Mouse (Mus musculus) CH12.LX (cell line): ENCODE measurements at regions not wholly inside any gene's neighbourhood (a gene's known extent, or its start where the extent isn't known, plus 50 kb on each side); places are given as distances from the start of the nearest gene placed in this dataset.

ENCODE experiments used
- DNase-seq: peaks from one replicate; pipeline ENCODE4 v3.0.0-alpha.2; 2013; ENCODE audit errors: extremely low read depth
- H3K27ac ChIP-seq: 2 replicates; pipeline ENCODE4 v1.5.1; 2012; ENCODE audit warnings: low read depth, mild to moderate bottlenecking, control low read depth, moderate library complexity; ENCODE audit not compliant: insufficient read depth
- H3K27me3 ChIP-seq: replicated peaks from 2 replicates; pipeline ENCODE3; 2012; ENCODE audit warnings: inconsistent platforms
- H3K36me3 ChIP-seq, 2 experiments: replicated peaks in 1 of 2; 2 replicates each; pipeline versions ENCODE3 to v1.6.1; 2012; ENCODE audit warnings: inconsistent platforms in 1 of 2, low read length in 1 of 2, mild to moderate bottlenecking in 1 of 2, mixed read lengths in 1 of 2, moderate library complexity in 1 of 2; ENCODE audit not compliant: control insufficient read depth in 1 of 2, insufficient read depth in 1 of 2
- H3K4me1 ChIP-seq, 2 experiments: 2 replicates each; pipeline ENCODE4 v1.6.1; 2012; ENCODE audit warnings: inconsistent platforms in 1 of 2, moderate library complexity in 1 of 2; ENCODE audit not compliant: insufficient read depth in 2 of 2, control insufficient read depth in 1 of 2
- H3K4me2 ChIP-seq: 2 replicates; pipeline ENCODE4 v1.6.1; 2012; ENCODE audit warnings: low read depth, mild to moderate bottlenecking, control low read depth; ENCODE audit not compliant: poor library complexity, insufficient read depth, severe bottlenecking
- H3K4me3 ChIP-seq, 3 experiments: fragments of 150-350 bp in 1 of 3; sonication (generic) in 1 of 3; replicated peaks in 1 of 3; 2 replicates each; pipeline versions ENCODE3 to v1.5.1; 2011 to 2012; ENCODE audit warnings: low read depth in 2 of 3, low read length in 2 of 3, mild to moderate bottlenecking in 2 of 3, moderate library complexity in 2 of 3, control low read depth in 1 of 3, improper control_type of control experiment in 1 of 3, inconsistent platforms in 1 of 3, mixed read lengths in 1 of 3; ENCODE audit not compliant: poor library complexity in 1 of 3
- H3K79me2 ChIP-seq: replicated peaks from 2 replicates; pipeline ENCODE4 v1.6.1; 2012; ENCODE audit warnings: mild to moderate bottlenecking, moderate library complexity; ENCODE audit not compliant: control insufficient read depth, poor library complexity, insufficient read depth, severe bottlenecking; ENCODE audit errors: extremely low read depth
- H3K9ac ChIP-seq: 2 replicates; pipeline ENCODE4 v1.6.1; 2012; ENCODE audit warnings: low read depth, mild to moderate bottlenecking, control low read depth, moderate library complexity; ENCODE audit not compliant: insufficient read depth
- H3K9me3 ChIP-seq: replicated peaks from 2 replicates; pipeline ENCODE3; 2012; ENCODE audit warnings: low read length, inconsistent platforms, mixed read lengths
- CHD1 ChIP-seq: IDR thresholded peaks from 2 replicates; pipeline ENCODE4 v1.6.1; 2012; ENCODE audit warnings: low read depth, low read length, improper control_type of control experiment, inconsistent platforms
- CHD2 ChIP-seq: IDR thresholded peaks from 2 replicates; pipeline ENCODE4 v1.6.1; 2011; ENCODE audit warnings: low read length, improper control_type of control experiment
- E2F4 ChIP-seq: IDR thresholded peaks from 2 replicates; pipeline ENCODE4 v1.6.1; 2011; ENCODE audit warnings: low read depth, low read length, improper control_type of control experiment; ENCODE audit not compliant: insufficient replicate concordance
- GABPA ChIP-seq: IDR thresholded peaks from 2 replicates; pipeline ENCODE4 v1.6.1; 2012; ENCODE audit warnings: low read depth, low read length, improper control_type of control experiment, inconsistent platforms; ENCODE audit not compliant: insufficient replicate concordance
- HCFC1 ChIP-seq: IDR thresholded peaks from 2 replicates; pipeline ENCODE4 v1.6.1; 2012; ENCODE audit warnings: low read depth, mild to moderate bottlenecking, inconsistent platforms, low read length, improper control_type of control experiment
- MAX ChIP-seq: IDR thresholded peaks from 2 replicates; pipeline ENCODE4 v1.6.1; 2011; ENCODE audit warnings: low read length, improper control_type of control experiment
- MEF2A ChIP-seq: IDR thresholded peaks from 2 replicates; pipeline ENCODE4 v1.6.1; 2014; ENCODE audit warnings: low read depth, mild to moderate bottlenecking, inconsistent platforms, low read length, improper control_type of control experiment, borderline replicate concordance
- MYC ChIP-seq: IDR thresholded peaks from 2 replicates; pipeline ENCODE4 v1.6.1; 2011; ENCODE audit warnings: low read depth, mild to moderate bottlenecking, improper control_type of control experiment, low read length
- PAX5 ChIP-seq: IDR thresholded peaks from 2 replicates; pipeline ENCODE4 v1.6.1; 2012; ENCODE audit warnings: low read length, inconsistent platforms, mixed read lengths
- POLR2A ChIP-seq: IDR thresholded peaks from 2 replicates; pipeline ENCODE4 v1.6.1; 2011; ENCODE audit warnings: low read depth, mild to moderate bottlenecking, improper control_type of control experiment, low read length
- RAD21 ChIP-seq: IDR thresholded peaks from 2 replicates; pipeline ENCODE4 v1.6.1; 2011; ENCODE audit warnings: low read depth, mild to moderate bottlenecking, low read length, improper control_type of control experiment, moderate library complexity
- SIN3A ChIP-seq: IDR thresholded peaks from 2 replicates; pipeline ENCODE4 v1.6.1; 2012; ENCODE audit warnings: low read length, improper control_type of control experiment, inconsistent platforms
- TCF12 ChIP-seq: IDR thresholded peaks from 2 replicates; pipeline ENCODE4 v1.6.1; 2014; ENCODE audit warnings: low read depth, mild to moderate bottlenecking, inconsistent platforms, low read length, improper control_type of control experiment
- UBTF ChIP-seq: IDR thresholded peaks from 2 replicates; pipeline ENCODE4 v1.6.1; 2012; ENCODE audit warnings: low read depth, mild to moderate bottlenecking, inconsistent platforms, low read length, improper control_type of control experiment, moderate library complexity
- USF1 ChIP-seq: IDR thresholded peaks from 2 replicates; pipeline ENCODE4 v1.6.1; 2014; ENCODE audit warnings: low read depth, mild to moderate bottlenecking, inconsistent platforms, low read length, improper control_type of control experiment
- USF2 ChIP-seq: conservative IDR thresholded peaks from 2 replicates; pipeline ENCODE4 v1.6.1; 2011; ENCODE audit warnings: low read depth, low read length, improper control_type of control experiment
- ZC3H11A ChIP-seq: IDR thresholded peaks from 2 replicates; pipeline ENCODE4 v1.6.1; 2012; ENCODE audit warnings: low read depth, mild to moderate bottlenecking, inconsistent platforms, low read length, improper control_type of control experiment
- ZKSCAN1 ChIP-seq: IDR thresholded peaks from 2 replicates; pipeline ENCODE4 v1.6.1; 2012; ENCODE audit warnings: low read depth, inconsistent platforms, low read length, improper control_type of control experiment, borderline replicate concordance
- ZNF384 ChIP-seq: IDR thresholded peaks from 2 replicates; pipeline ENCODE4 v1.6.1; 2012; ENCODE audit warnings: low read depth, low read length, improper control_type of control experiment, inconsistent platforms
- dilution Hi-C: fragments of 300-500 bp; cut with MboI; formaldehyde crosslinking; loops from 2 replicates; pipeline ENCODE4 v1.14.3; 2020; ENCODE audit warnings: low sequenced_read_pairs; ENCODE audit not compliant: extremely low pct_unique_long_range_greater_than_20kb, extremely low pct_ligation_motif_present
- in situ Hi-C: fragments of 300-500 bp; cut with MboI; formaldehyde crosslinking; loops from 3 replicates; pipeline ENCODE4 v1.14.3; 2019; ENCODE audit warnings: low sequenced_read_pairs, low pct_ligation_motif_present, low pct_unique_long_range_greater_than_20kb, mixed read lengths

DNA sequence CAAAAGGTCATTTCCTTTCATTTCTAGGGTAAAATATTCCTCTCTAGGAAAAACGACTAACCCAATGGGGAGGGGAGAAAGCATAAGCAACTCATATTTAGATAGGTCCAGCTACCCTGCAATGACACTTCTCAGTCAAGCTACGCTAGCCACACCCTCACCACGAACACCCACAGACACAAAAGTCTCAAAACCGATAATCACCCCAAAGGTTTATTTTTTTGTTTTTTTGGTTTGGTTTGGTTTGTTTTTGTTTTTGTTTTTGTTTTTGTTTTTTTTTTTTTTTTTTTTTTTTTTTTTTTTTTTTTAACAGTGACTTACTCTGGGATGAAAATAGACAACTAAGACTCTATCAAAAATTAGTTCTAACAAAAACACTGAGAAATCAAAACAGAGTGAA, 196.3 kb upstream of the Atp2b1 start:
- DNase-seq: no peak
- Histone ChIP-seq H3K9ac (no peak overlapping the region), H3K4me3 (no peak overlapping the region), H3K4me1 (peaks cover 3 to 25% of the 10 kb centered on the region in 2 experiments; a peak in 3 of 4 replicates), H3K9me3 (no peaks in the 10 kb centered on the region), H3K79me2 (no peaks in the 10 kb centered on the region), H3K4me2 (no peak overlapping the region), H3K27ac (no peak overlapping the region), H3K36me3 (no peaks in the 10 kb centered on the region), H3K27me3 (no peaks in the 10 kb centered on the region)
- in situ Hi-C loops: no loop called here
- TF ChIP-seq ZNF384: peak; percentile 63
- no peak for TF ChIP-seq MYC
- no peak for TF ChIP-seq MEF2A
- no peak for TF ChIP-seq HCFC1
- TF ChIP-seq CHD2: no peak
- dilution Hi-C loops: no loop called here

DNA sequence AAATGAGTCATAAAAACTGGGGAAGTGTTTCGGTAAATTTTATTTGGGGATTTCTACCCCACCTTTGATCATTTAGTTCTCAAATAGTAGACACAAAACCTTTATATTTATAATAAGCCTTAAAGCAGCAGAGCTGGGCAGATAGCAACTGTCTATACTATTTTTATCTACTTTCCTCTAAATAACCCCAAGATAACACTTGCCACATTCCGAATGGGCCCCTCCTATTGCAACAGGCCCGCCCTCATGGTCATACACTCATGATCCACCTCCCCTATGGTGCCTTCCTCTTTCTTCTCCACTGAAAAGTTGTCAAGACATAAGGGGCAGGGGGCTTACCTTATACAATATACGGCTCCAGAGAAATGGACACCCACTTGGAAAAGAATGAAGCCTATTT, 195.5 kb upstream of the Atp2b1 start:
- Histone ChIP-seq H3K27ac (no peak overlapping the region), H3K4me3 (no peak overlapping the region), H3K79me2 (no peaks in the 10 kb centered on the region), H3K4me1 (peaks cover 3 to 27% of the 10 kb centered on the region in 2 experiments; a peak in 3 of 4 replicates), H3K4me2 (no peak overlapping the region), H3K27me3 (no peaks in the 10 kb centered on the region), H3K9ac (no peak overlapping the region), H3K36me3 (no peaks in the 10 kb centered on the region), H3K9me3 (no peaks in the 10 kb centered on the region)
- in situ Hi-C loops (no loop called here), dilution Hi-C loops (no loop called here)
- DNase-seq: no peak
- no peak for TF ChIP-seq ZKSCAN1
- no peak for TF ChIP-seq MAX

DNA sequence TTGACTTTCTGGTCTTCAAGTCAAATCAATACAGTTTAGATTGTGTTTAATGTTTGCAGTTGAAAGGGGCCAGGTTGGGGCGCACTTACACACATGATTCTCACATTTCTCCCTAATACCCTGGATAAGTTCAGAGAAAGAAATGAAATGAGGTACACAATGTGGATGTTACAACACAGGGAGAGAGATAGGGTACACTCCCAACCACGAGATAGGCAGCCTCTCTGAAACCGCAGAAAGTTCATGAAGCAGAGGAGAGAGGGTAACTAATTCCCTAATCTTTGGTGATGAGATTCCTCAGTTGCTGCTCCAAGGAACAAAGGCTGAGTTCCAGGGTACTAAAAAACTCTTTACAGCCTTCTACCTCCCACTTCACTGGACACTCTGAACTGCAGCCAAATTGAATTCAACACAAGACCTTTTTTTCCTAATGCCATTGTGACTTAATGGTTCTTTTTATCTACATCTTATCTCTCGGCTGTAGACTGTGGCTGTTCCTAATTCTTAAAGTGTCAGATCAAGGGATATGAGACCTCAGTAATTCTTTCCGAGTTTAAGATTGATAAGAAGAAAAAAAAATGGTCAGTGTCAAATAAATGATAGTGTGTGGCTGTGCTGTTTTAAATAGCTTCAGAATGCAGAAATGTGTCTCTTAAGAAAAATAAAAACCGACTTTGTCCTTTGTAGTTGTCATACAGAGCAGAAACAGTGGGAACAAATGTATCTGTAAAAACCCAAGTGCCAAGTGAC, 193.8 kb upstream of the Atp2b1 start:
- H3K79me2 ChIP-seq: no peaks in the 10 kb centered on the region
- no peaks in the 10 kb centered on the region for H3K9me3 ChIP-seq
- no peak overlapping the region; the same call in 1 of the 2 replicates for H3K27ac ChIP-seq
- in situ Hi-C loops: no loop called here
- peaks cover 6 to 30% of the 10 kb centered on the region in 2 experiments; a peak in 3 of 4 replicates for H3K4me1 ChIP-seq
- no peak overlapping the region for H3K4me2 ChIP-seq
- dilution Hi-C loops: no loop called here
- no peak overlapping the region for H3K4me3 ChIP-seq
- DNase-seq: no peak
- 0 out of 2 replicates have a peak overlapping the region, but pooled peaks have one; percentile 50 for H3K9ac ChIP-seq
- no peaks in the 10 kb centered on the region for H3K36me3 ChIP-seq
- H3K27me3 ChIP-seq: no peaks in the 10 kb centered on the region
- TF ChIP-seq ZKSCAN1: no peak
- no peak for TF ChIP-seq MAX
- TF ChIP-seq MEF2A: no peak
- TF ChIP-seq USF1: no peak
- no peak for TF ChIP-seq POLR2A
- TF ChIP-seq ZC3H11A: no peak
- no peak for TF ChIP-seq GABPA
- TF ChIP-seq CHD2: no peak
- no peak for TF ChIP-seq UBTF
- no peak for TF ChIP-seq CHD1
- TF ChIP-seq ZNF384: no peak
- no peak for TF ChIP-seq SIN3A
- no peak for TF ChIP-seq TCF12
- TF ChIP-seq RAD21: no peak
- no peak for TF ChIP-seq PAX5
- no peak for TF ChIP-seq E2F4
- no peak for TF ChIP-seq USF2
